26 mouse cellular contexts compared by ENCODE assay signal in genomic region chr5:77262105-77262504, GRCm38 (mm10). TPM values are rescaled to one million over a fixed set of nuclear protein-coding genes. Genes with fewer than 3 reads are reported as not detected.
DNase-seq lines count a peak whose midpoint lies in the region; ATAC-seq and TF ChIP-seq lines count a peak whose summit lies in the region.
"Had no signal": no experiment of that assay in that cellular context is flagged by ENCODE, and none has a peak within 500 bp of the region (broad histone marks: within the 10 kb centered on the region; RNA-seq: fewer than 3 reads in every experiment).

No protein-coding gene starts in this region.

- no peaks in the 10 kb centered on the region for H3K36me3 ChIP-seq in embryonic facial prominence, embryonic 14.5 days (ENCODE audit: control insufficient read depth, insufficient read depth, low read length)
- H3K36me3 ChIP-seq in embryonic facial prominence, embryonic 10.5 days (replicated peaks): no peaks in the 10 kb centered on the region
- no peaks in the 10 kb centered on the region for H3K36me3 ChIP-seq in E14TG2a.4 (ENCODE audit: insufficient read depth, low read length)
- H3K36me3 ChIP-seq in intestine, embryonic 15.5 days: no peaks in the 10 kb centered on the region
- H3K36me3 ChIP-seq in forebrain, postnatal 0 days (ENCODE audit: insufficient read depth): no peaks in the 10 kb centered on the region
- H3K36me3 ChIP-seq: embryonic facial prominence, embryonic 15.5 days; forebrain, embryonic 10.5 days; heart, embryonic 10.5 days had no signal

- no peak overlapping the region for H3K9ac ChIP-seq in embryonic facial prominence, embryonic 14.5 days (ENCODE audit: low read depth, low read length)
- H3K9ac ChIP-seq in intestine, embryonic 15.5 days: no peak overlapping the region
- H3K9ac ChIP-seq in forebrain, postnatal 0 days: no peak overlapping the region
- H3K9ac ChIP-seq: embryonic facial prominence, embryonic 15.5 days; hindbrain, embryonic 14.5 days had no signal

- no peak overlapping the region for H3K4me2 ChIP-seq in embryonic facial prominence, embryonic 14.5 days (ENCODE audit: low read depth, low read length)
- H3K4me2 ChIP-seq in intestine, embryonic 15.5 days (replicated peaks): no peak overlapping the region
- H3K4me2 ChIP-seq in forebrain, postnatal 0 days (ENCODE audit: low read depth): no peak overlapping the region
- H3K4me2 ChIP-seq: embryonic facial prominence, embryonic 15.5 days; hindbrain, embryonic 14.5 days had no signal

- no peaks in the 10 kb centered on the region for H3K27me3 ChIP-seq in embryonic facial prominence, embryonic 14.5 days (replicated peaks; ENCODE audit: control insufficient read depth, insufficient read depth, low read length)
- H3K27me3 ChIP-seq in embryonic facial prominence, embryonic 10.5 days (replicated peaks; ENCODE audit: low read depth, poor library complexity, severe bottlenecking): no peaks in the 10 kb centered on the region
- H3K27me3 ChIP-seq in E14TG2a.4 (ENCODE audit: insufficient read depth, low read length): no peaks in the 10 kb centered on the region
- no peaks in the 10 kb centered on the region for H3K27me3 ChIP-seq in intestine, embryonic 15.5 days (replicated peaks)
- no peaks in the 10 kb centered on the region; the same call in 1 of the 2 replicates for H3K27me3 ChIP-seq in forebrain, postnatal 0 days (ENCODE audit: insufficient read depth, low read length)
- H3K27me3 ChIP-seq: CH12.LX; embryonic facial prominence, embryonic 15.5 days had no signal

- no peak for ATAC-seq in embryonic facial prominence, embryonic 14.5 days (ENCODE audit: low read depth)
- no peak for ATAC-seq in intestine, embryonic 15.5 days
- ATAC-seq in forebrain, postnatal 0 days: no peak
- ATAC-seq: forebrain, embryonic 14.5 days; intestine, postnatal 0 days had no signal

- H3K27ac ChIP-seq in embryonic facial prominence, embryonic 14.5 days (replicated peaks; ENCODE audit: low read depth, low read length): no peak overlapping the region
- H3K27ac ChIP-seq in embryonic facial prominence, embryonic 10.5 days (replicated peaks): no peak overlapping the region
- no peak overlapping the region for H3K27ac ChIP-seq in intestine, embryonic 15.5 days
- H3K27ac ChIP-seq in forebrain, postnatal 0 days (ENCODE audit: low read depth, low read length): no peak overlapping the region
- H3K27ac ChIP-seq: embryonic facial prominence, embryonic 15.5 days; forebrain, embryonic 10.5 days; heart, embryonic 10.5 days; hindbrain, embryonic 14.5 days had no signal

- 75% methylated on average over 5 of the region's 5 CpGs for WGBS in embryonic facial prominence, embryonic 14.5 days
- 70% methylated on average over 5 of the region's 5 CpGs for WGBS in embryonic facial prominence, embryonic 10.5 days
- WGBS in intestine, embryonic 15.5 days: 90% methylated on average over 5 of the region's 5 CpGs
- 27% methylated on average over 5 of the region's 5 CpGs for WGBS in forebrain, postnatal 0 days

- H3K4me3 ChIP-seq in embryonic facial prominence, embryonic 14.5 days (ENCODE audit: low read depth, low read length): no peak overlapping the region
- H3K4me3 ChIP-seq in embryonic facial prominence, embryonic 10.5 days: no peak overlapping the region
- 0 out of 2 replicates have a peak overlapping the region, but pooled peaks have one; percentile 77 for H3K4me3 ChIP-seq in E14TG2a.4 (replicated peaks; ENCODE audit: low read length)
- H3K4me3 ChIP-seq in intestine, embryonic 15.5 days (replicated peaks): no peak overlapping the region
- no peak overlapping the region for H3K4me3 ChIP-seq in forebrain, postnatal 0 days (ENCODE audit: low read depth, low read length)
- H3K4me3 ChIP-seq: embryonic facial prominence, embryonic 15.5 days; erythroblast, embryonic 14.5 days; forebrain, embryonic 10.5 days; heart, embryonic 10.5 days had no signal

- no peaks in the 10 kb centered on the region for H3K9me3 ChIP-seq in embryonic facial prominence, embryonic 14.5 days (ENCODE audit: control insufficient read depth, low read length)
- no peaks in the 10 kb centered on the region for H3K9me3 ChIP-seq in embryonic facial prominence, embryonic 10.5 days
- no peaks in the 10 kb centered on the region for H3K9me3 ChIP-seq in E14TG2a.4 (ENCODE audit: low read length)
- no peaks in the 10 kb centered on the region for H3K9me3 ChIP-seq in intestine, embryonic 15.5 days
- H3K9me3 ChIP-seq in forebrain, postnatal 0 days (ENCODE audit: low read length): no peaks in the 10 kb centered on the region
- H3K9me3 ChIP-seq: embryonic facial prominence, embryonic 15.5 days; forebrain, embryonic 10.5 days; heart, embryonic 10.5 days had no signal

- TF ChIP-seq CTCF in E14TG2a.4 (conservative IDR thresholded peaks at IDR 0.05; ENCODE audit: low read length): no peak
- TF ChIP-seq CTCF in forebrain, postnatal 0 days (IDR thresholded peaks at IDR 0.05; ENCODE audit: low read depth): no peak

- intact Hi-C loops in left cerebral cortex, postnatal 14 days (cut with DNase I): no loop called here

- DNase-seq in embryonic facial prominence, embryonic 14.5 days (ENCODE audit: low spot score): peak; percentile 17
- no peak for DNase-seq in embryonic facial prominence, embryonic 10.5 days (ENCODE audit: low spot score)
- DNase-seq in ES-CJ7 (ENCODE audit: low read depth, low spot score): peak; percentile 84
- DNase-seq in ZHBTc4 (ENCODE audit: low read depth, low spot score): peak; percentile 64
- DNase-seq in left cerebral cortex, postnatal 14 days (ENCODE audit: low spot score in 2 of 2): no peak
- no peak for DNase-seq in forebrain, postnatal 0 days
- DNase-seq: adrenal gland, adult 2 months; adrenal gland, postnatal 25 days; cerebellum, adult 18-20 months; cerebellum, adult 9-11 months; cerebellum, postnatal 36 days; gastrocnemius, postnatal 36 days; heart, postnatal 14 days; kidney, adult 8-10 months had no signal

- peaks cover under 1% of the 10 kb centered on the region; the same call in 1 of the 2 replicates for H3K4me1 ChIP-seq in embryonic facial prominence, embryonic 14.5 days (ENCODE audit: control insufficient read depth, insufficient read depth, low read length)
- peaks cover 14% of the 10 kb centered on the region for H3K4me1 ChIP-seq in embryonic facial prominence, embryonic 10.5 days
- H3K4me1 ChIP-seq in E14TG2a.4 (replicated peaks; ENCODE audit: low read depth, low read length): peaks cover 77% of the 10 kb centered on the region
- H3K4me1 ChIP-seq in intestine, embryonic 15.5 days (replicated peaks): no peaks in the 10 kb centered on the region
- 0 out of 2 replicates have a peak, but pooled peaks cover 3% of the 10 kb centered on the region for H3K4me1 ChIP-seq in forebrain, postnatal 0 days (ENCODE audit: insufficient read depth)
- H3K4me1 ChIP-seq: embryonic facial prominence, embryonic 15.5 days; heart, embryonic 10.5 days had no signal

RNA-seq across cellular contexts. Expression of gene Rest, which starts 3.2 kb away (rescaled TPM):
- polyA plus RNA-seq in embryonic facial prominence, embryonic 14.5 days (2014; fragmentation: Nextera tagmentation; extraction: Ambion mirVana): 35.8 and 40.4 TPM in 2 replicates
- 34.0 and 37.7 TPM in 2 replicates for polyA plus RNA-seq in embryonic facial prominence, embryonic 10.5 days (2016; fragmentation: Nextera tagmentation; extraction: Ambion mirVana)
- 24.0 and 28.0 TPM in 2 replicates for polyA plus RNA-seq in intestine, embryonic 15.5 days (2015; fragmentation: Nextera tagmentation; extraction: Ambion mirVana)
- total RNA-seq in left cerebral cortex, postnatal 14 days (2021): 1 to 10 TPM; 4.2 TPM
- total RNA-seq in forebrain, postnatal 0 days (2014; rRNA removed): 5.2 and 8.3 TPM in 2 replicates
- polyA plus RNA-seq in forebrain, postnatal 0 days (2015; fragmentation: Nextera tagmentation; extraction: Ambion mirVana): 2.2 and 3.1 TPM in 2 replicates

RNA-seq across cellular contexts. Expression of gene Noa1, which starts 47.8 kb away (rescaled TPM):
- polyA plus RNA-seq in embryonic facial prominence, embryonic 14.5 days (2014; fragmentation: Nextera tagmentation; extraction: Ambion mirVana): 25.6 and 25.7 TPM in 2 replicates
- 36.5 and 37.5 TPM in 2 replicates for polyA plus RNA-seq in embryonic facial prominence, embryonic 10.5 days (2016; fragmentation: Nextera tagmentation; extraction: Ambion mirVana)
- polyA plus RNA-seq in intestine, embryonic 15.5 days (2015; fragmentation: Nextera tagmentation; extraction: Ambion mirVana): 35.3 and 35.4 TPM in 2 replicates
- 10 to 100 TPM; 22.8 to 24.6 TPM for total RNA-seq in left cerebral cortex, postnatal 14 days (2021)
- total RNA-seq in forebrain, postnatal 0 days (2014; rRNA removed): 16.2 and 18.6 TPM in 2 replicates
- 32.5 and 36.6 TPM in 2 replicates for polyA plus RNA-seq in forebrain, postnatal 0 days (2015; fragmentation: Nextera tagmentation; extraction: Ambion mirVana)

RNA-seq across cellular contexts. Expression of gene Polr2b, which starts 47.8 kb away (rescaled TPM):
- 53.9 and 62.1 TPM in 2 replicates for polyA plus RNA-seq in embryonic facial prominence, embryonic 14.5 days (2014; fragmentation: Nextera tagmentation; extraction: Ambion mirVana)
- 94.3 and 96.0 TPM in 2 replicates for polyA plus RNA-seq in embryonic facial prominence, embryonic 10.5 days (2016; fragmentation: Nextera tagmentation; extraction: Ambion mirVana)
- 51.5 and 55.9 TPM in 2 replicates for polyA plus RNA-seq in intestine, embryonic 15.5 days (2015; fragmentation: Nextera tagmentation; extraction: Ambion mirVana)
- 10 to 100 TPM; 46.6 to 51.7 TPM for total RNA-seq in left cerebral cortex, postnatal 14 days (2021)
- total RNA-seq in forebrain, postnatal 0 days (2014; rRNA removed): 76.2 and 97.5 TPM in 2 replicates
- 50.7 and 53.2 TPM in 2 replicates for polyA plus RNA-seq in forebrain, postnatal 0 days (2015; fragmentation: Nextera tagmentation; extraction: Ambion mirVana)

RNA-seq across cellular contexts. Expression of gene Spink2, which starts 50.8 kb away (rescaled TPM):
- 3.9 and 4.7 TPM in 2 replicates for polyA plus RNA-seq in embryonic facial prominence, embryonic 14.5 days (2014; fragmentation: Nextera tagmentation; extraction: Ambion mirVana)
- 1.5 and 1.8 TPM in 2 replicates for polyA plus RNA-seq in embryonic facial prominence, embryonic 10.5 days (2016; fragmentation: Nextera tagmentation; extraction: Ambion mirVana)
- polyA plus RNA-seq in intestine, embryonic 15.5 days (2015; fragmentation: Nextera tagmentation; extraction: Ambion mirVana): 1.4 and 1.8 TPM in 2 replicates
- not detected for total RNA-seq in left cerebral cortex, postnatal 14 days (2021)
- not detected in 2 replicates for total RNA-seq in forebrain, postnatal 0 days (2014; rRNA removed)
- polyA plus RNA-seq in forebrain, postnatal 0 days (2015; fragmentation: Nextera tagmentation; extraction: Ambion mirVana): 0.88 and 2.0 TPM in 2 replicates
- total RNA-seq: adrenal gland, postnatal 25 days; gastrocnemius, adult 8-10 months; gastrocnemius, postnatal 36 days; hematopoietic stem cell, adult 5-6 weeks had no signal
- polyA plus RNA-seq: adrenal gland, adult 2 months; erythroblast, embryonic 14.5 days had no signal

Comparison
In these comparisons a context has a peak if more than half of its experiments do, and no peak if none do; other contexts are left out.
1. DNase-seq: peak in embryonic facial prominence, embryonic 14.5 days (single experiment), ES-CJ7 (single experiment) and ZHBTc4 (single experiment); none in embryonic facial prominence, embryonic 10.5 days (single experiment), left cerebral cortex, postnatal 14 days (0 of 2) and forebrain, postnatal 0 days (single experiment).